Mouse (Mus musculus): ENCODE measurements around the gene Mcm9. TPM values are rescaled to one million over a fixed set of nuclear protein-coding genes. Genes with fewer than 3 reads are reported as not detected.

Gene Mcm9
- total and polyA plus RNA-seq, 2 experiments from 2014 or later, result 3.9 to 5.8 TPM

DNA sequence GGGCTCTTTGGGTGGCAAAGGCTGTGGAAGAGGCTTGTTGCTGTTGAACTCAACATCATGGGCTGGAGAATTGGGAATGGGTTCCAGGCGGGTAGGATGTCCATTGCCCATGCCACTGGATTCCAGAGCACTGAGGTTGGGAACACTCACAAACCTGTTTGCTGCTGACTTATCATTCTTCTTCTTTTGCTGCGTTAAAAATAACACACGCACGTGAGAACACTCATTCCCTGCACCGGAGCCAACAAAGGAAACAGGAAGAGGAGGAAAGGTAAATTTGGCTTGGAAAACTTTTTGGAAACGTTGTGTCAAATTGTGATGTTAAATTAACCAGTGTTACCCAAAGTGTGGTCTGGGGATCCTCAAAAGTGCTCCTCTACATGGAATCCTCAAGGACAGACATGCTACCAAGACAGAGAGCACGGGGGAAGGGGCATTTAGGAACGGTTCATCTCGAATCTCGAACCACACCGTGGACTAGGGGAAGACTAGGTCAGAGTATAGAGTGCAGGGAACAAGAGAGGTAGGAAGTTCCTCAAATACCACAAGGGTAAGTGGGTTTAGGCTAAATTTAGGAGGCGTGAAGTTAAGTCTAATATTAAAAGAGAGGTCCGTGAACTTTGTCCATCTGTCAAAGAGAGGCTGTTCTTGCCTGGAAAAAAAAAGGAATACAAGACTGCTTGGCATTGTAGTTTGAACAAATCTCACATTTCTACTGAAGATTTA is 5.2 kb upstream of the Mcm9 start:
- Histone ChIP-seq H3K27ac (ENCODE audit: low read depth) (peak overlapping the region; percentile 88), H3K9ac (replicated peaks; ENCODE audit: low read depth, low read length) (0 out of 2 replicates have a peak overlapping the region, but pooled peaks have one; percentile 28), H3K27me3 (ENCODE audit: control insufficient read depth, insufficient read depth, low read length) (no peaks in the 10 kb centered on the region), H3K9me3 (replicated peaks; ENCODE audit: control insufficient read depth, low read length) (no peaks in the 10 kb centered on the region), H3K4me3 (ENCODE audit: low read depth, low read length) (peak overlapping the region; percentile 32), H3K4me2 (ENCODE audit: low read depth, low read length) (peak overlapping the region; percentile 55), H3K4me1 (ENCODE audit: control insufficient read depth, insufficient read depth) (peaks cover 8% of the 10 kb centered on the region), H3K36me3 (replicated peaks; ENCODE audit: control insufficient read depth, insufficient read depth, low read length) (no peaks in the 10 kb centered on the region)
- ATAC-seq (ENCODE audit: insufficient read depth, low read depth), result peak; percentile 70
- peak; percentile 62 for DNase-seq (ENCODE audit: low spot score)
- TF ChIP-seq EP300 (IDR thresholded peaks at IDR 0.05; ENCODE audit: low read depth), result peak; percentile 65
- TF ChIP-seq CTCF (IDR thresholded peaks at IDR 0.05; ENCODE audit: low read depth), result no peak
- WGBS, result 20% methylated on average over 13 of the region's 13 CpGs

GRCm38 (mm10) chr10:53634160-53634559 is 3.9 kb upstream of the Mcm9 start:
- H3K4me3 ChIP-seq (ENCODE audit: low read depth, low read length), result no peak overlapping the region

GRCm38 (mm10) chr10:53629918-53630250 is 355 bp downstream of the Mcm9 start:
- Histone ChIP-seq H3K9me3 (replicated peaks; ENCODE audit: control insufficient read depth, low read length) (no peaks in the 10 kb centered on the region), H3K27ac (ENCODE audit: low read depth) (peak overlapping the region; percentile 96), H3K4me3 (ENCODE audit: low read depth, low read length) (peak overlapping the region; percentile 93), H3K9ac (replicated peaks; ENCODE audit: low read depth, low read length) (peak overlapping the region; percentile 84), H3K27me3 (ENCODE audit: control insufficient read depth, insufficient read depth, low read length) (no peaks in the 10 kb centered on the region), H3K4me1 (ENCODE audit: control insufficient read depth, insufficient read depth) (no peaks in the 10 kb centered on the region; the same call in 1 of the 2 replicates), H3K4me2 (ENCODE audit: low read depth, low read length) (peak overlapping the region; percentile 63), H3K36me3 (replicated peaks; ENCODE audit: control insufficient read depth, insufficient read depth, low read length) (peaks cover 9% of the 10 kb centered on the region; the same call in 1 of the 2 replicates)
- WGBS, result 0% methylated on average over 33 of the region's 35 CpGs
- TF ChIP-seq EP300 (IDR thresholded peaks at IDR 0.05; ENCODE audit: low read depth), result no peak
- no peak for TF ChIP-seq CTCF (IDR thresholded peaks at IDR 0.05; ENCODE audit: low read depth)
- ATAC-seq (ENCODE audit: insufficient read depth, low read depth) (peak; percentile 97), DNase-seq (ENCODE audit: low spot score) (peak; percentile 99)

More at GRCm38 (mm10) chr10:53634160-53634559, 3.9 kb upstream of the Mcm9 start:
- H3K4me1 ChIP-seq (ENCODE audit: control insufficient read depth, insufficient read depth), result peaks cover 8% of the 10 kb centered on the region
- H3K9ac ChIP-seq (replicated peaks; ENCODE audit: low read depth, low read length), result no peak overlapping the region
- H3K36me3 ChIP-seq (replicated peaks; ENCODE audit: control insufficient read depth, insufficient read depth, low read length), result no peaks in the 10 kb centered on the region
- H3K27me3 ChIP-seq (ENCODE audit: control insufficient read depth, insufficient read depth, low read length), result no peaks in the 10 kb centered on the region
- TF ChIP-seq CTCF (IDR thresholded peaks at IDR 0.05; ENCODE audit: low read depth) (no peak), EP300 (IDR thresholded peaks at IDR 0.05; ENCODE audit: low read depth) (no peak)
- DNase-seq (ENCODE audit: low spot score) (no peak), ATAC-seq (ENCODE audit: insufficient read depth, low read depth) (no peak)
- H3K27ac ChIP-seq (ENCODE audit: low read depth), result no peak overlapping the region; the same call in 1 of the 2 replicates
- no peaks in the 10 kb centered on the region for H3K9me3 ChIP-seq (replicated peaks; ENCODE audit: control insufficient read depth, low read length)
- 83% methylated on average over 10 of the region's 10 CpGs for WGBS
- no peak overlapping the region for H3K4me2 ChIP-seq (ENCODE audit: low read depth, low read length)

- DNase-seq (ENCODE audit: low spot score) (peak; percentile 76), ATAC-seq (ENCODE audit: insufficient read depth, low read depth) (peak; percentile 82)
- Histone ChIP-seq H3K27ac (ENCODE audit: low read depth) (peak overlapping the region; percentile 96), H3K9ac (replicated peaks; ENCODE audit: low read depth, low read length) (peak overlapping the region; percentile 84), H3K9me3 (replicated peaks; ENCODE audit: control insufficient read depth, low read length) (no peaks in the 10 kb centered on the region), H3K4me2 (ENCODE audit: low read depth, low read length) (peak overlapping the region; percentile 63), H3K27me3 (ENCODE audit: control insufficient read depth, insufficient read depth, low read length) (no peaks in the 10 kb centered on the region), H3K36me3 (replicated peaks; ENCODE audit: control insufficient read depth, insufficient read depth, low read length) (peaks cover 11% of the 10 kb centered on the region; the same call in 1 of the 2 replicates), H3K4me3 (ENCODE audit: low read depth, low read length) (peak overlapping the region; percentile 93), H3K4me1 (ENCODE audit: control insufficient read depth, insufficient read depth) (no peaks in the 10 kb centered on the region; the same call in 1 of the 2 replicates)
- WGBS, result under 1% methylated on average over 61 of the region's 67 CpGs
- peak; percentile 35; the same call in 1 of the 2 replicates for TF ChIP-seq CTCF (IDR thresholded peaks at IDR 0.05; ENCODE audit: low read depth)
- no peak for TF ChIP-seq EP300 (IDR thresholded peaks at IDR 0.05; ENCODE audit: low read depth)
Measured at GRCm38 (mm10) chr10:53629247-53629917, 857 bp downstream of the Mcm9 start.

DNA sequence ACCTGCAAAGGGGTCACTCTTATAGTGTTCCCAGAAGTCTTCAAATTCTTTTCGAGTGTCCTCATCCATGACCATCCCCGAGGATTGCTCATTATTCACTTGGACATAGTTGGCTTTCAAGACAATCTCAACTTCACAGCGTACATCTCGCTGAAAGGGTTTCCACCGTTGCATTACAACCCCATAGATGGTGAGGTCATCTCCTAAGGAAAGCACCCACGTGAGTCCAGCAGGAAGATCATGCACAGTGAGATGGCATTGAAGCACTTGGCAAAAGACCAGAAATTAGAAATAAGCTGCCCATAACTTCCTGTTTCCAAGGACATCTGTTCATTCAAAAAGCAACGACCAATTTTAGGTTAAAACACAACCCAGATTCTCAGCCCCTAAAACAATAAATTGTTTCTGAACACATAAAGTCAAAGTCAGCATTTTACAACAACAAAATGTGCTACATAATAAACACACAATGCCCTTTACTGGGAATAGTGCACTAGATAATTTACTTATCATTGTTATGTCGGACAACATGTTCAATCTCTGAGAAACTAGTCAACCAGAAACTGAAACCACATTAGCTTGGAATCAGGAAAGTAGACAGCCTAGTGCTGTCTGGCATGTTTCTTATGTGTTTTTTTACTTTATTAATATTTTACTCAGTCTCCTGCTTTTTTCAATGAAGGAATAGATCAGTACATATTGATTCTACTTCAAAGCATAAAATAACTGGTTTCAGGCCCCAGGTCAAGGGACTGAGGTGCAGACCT is 14.2 kb downstream of the Mcm9 start:
- Histone ChIP-seq H3K4me1 (ENCODE audit: control insufficient read depth, insufficient read depth) (0 out of 2 replicates have a peak, but pooled peaks cover 3% of the 10 kb centered on the region), H3K36me3 (replicated peaks; ENCODE audit: control insufficient read depth, insufficient read depth, low read length) (peaks cover 47% of the 10 kb centered on the region), H3K4me3 (ENCODE audit: low read depth, low read length) (no peak overlapping the region), H3K27me3 (ENCODE audit: control insufficient read depth, insufficient read depth, low read length) (no peaks in the 10 kb centered on the region), H3K9ac (replicated peaks; ENCODE audit: low read depth, low read length) (no peak overlapping the region), H3K4me2 (ENCODE audit: low read depth, low read length) (no peak overlapping the region), H3K27ac (ENCODE audit: low read depth) (no peak overlapping the region), H3K9me3 (replicated peaks; ENCODE audit: control insufficient read depth, low read length) (no peaks in the 10 kb centered on the region)
- WGBS, result 46% methylated on average over 8 of the region's 8 CpGs
- ATAC-seq (ENCODE audit: insufficient read depth, low read depth) (peak; percentile 64; the same call in 1 of the 2 replicates), DNase-seq (ENCODE audit: low spot score) (no peak)
- no peak for TF ChIP-seq CTCF (IDR thresholded peaks at IDR 0.05; ENCODE audit: low read depth)

Measured in heart, postnatal 0 days (tissue).